11 mouse cellular contexts compared by ENCODE assay signal in genomic region chr6:119491006-119491405, GRCm38 (mm10). TPM values are rescaled to one million over a fixed set of nuclear protein-coding genes. Genes with fewer than 3 reads are reported as not detected.
DNase-seq lines count a peak whose midpoint lies in the region; ATAC-seq lines count a peak whose summit lies in the region.
"Had no signal": no experiment of that assay in that cellular context is flagged by ENCODE, and none has a peak within 500 bp of the region (broad histone marks: within the 10 kb centered on the region; RNA-seq: fewer than 3 reads in every experiment).

No protein-coding gene starts in this region.

- ATAC-seq in kidney, embryonic 14.5 days (ENCODE audit: low FRiP score, low TSS enrichment), result no peak
- 0 out of 2 replicates have a peak, but pooled peaks have one; percentile 6 for ATAC-seq in midbrain, embryonic 16.5 days
- no peak for ATAC-seq in activated CD4-positive, CD25-positive, alpha-beta regulatory T cell, adult 4 months

- H3K4me1 ChIP-seq in kidney, embryonic 14.5 days (ENCODE audit: control insufficient read depth, insufficient read depth, low read length), result peaks cover 3% of the 10 kb centered on the region; the same call in 1 of the 2 replicates
- H3K4me1 ChIP-seq in forebrain, embryonic 10.5 days, result peaks cover 53% of the 10 kb centered on the region
- peaks cover 37% of the 10 kb centered on the region for H3K4me1 ChIP-seq in hindbrain, embryonic 10.5 days (replicated peaks)
- peaks cover 12% of the 10 kb centered on the region for H3K4me1 ChIP-seq in midbrain, embryonic 16.5 days (ENCODE audit: control insufficient read depth, insufficient read depth, low read length)

- WGBS in kidney, embryonic 14.5 days, result 44% methylated on average over 11 of the region's 11 CpGs
- WGBS in forebrain, embryonic 10.5 days, result 14% methylated on average over 11 of the region's 11 CpGs
- WGBS in hindbrain, embryonic 10.5 days, result 26% methylated on average over 11 of the region's 11 CpGs
- WGBS in midbrain, embryonic 16.5 days, result 9% methylated on average over 11 of the region's 11 CpGs

- intact Hi-C loops in left cerebral cortex, postnatal 14 days (cut with DNase I), result loop anchor here (2.0 to 10.0 kb wide), 2 partner anchors 218 to 274 kb away; no protein-coding TSS in a partner anchor

- no peak for DNase-seq in kidney, postnatal 14 days
- DNase-seq in forebrain, embryonic 10.5 days (ENCODE audit: extremely low spot score, low spot score), result no peak
- DNase-seq in hindbrain, embryonic 10.5 days (ENCODE audit: low spot score), result peak; percentile 20
- no peak for DNase-seq in thymus, postnatal 10 days (ENCODE audit: low spot score in 2 of 2)
- no peak for DNase-seq in left cerebral cortex, postnatal 14 days (ENCODE audit: low spot score in 2 of 2)
- DNase-seq: cerebellum, postnatal 36 days; left cerebral cortex, postnatal 4 days; lung, postnatal 10 days had no signal

- H3K9ac ChIP-seq in kidney, embryonic 14.5 days (ENCODE audit: low read depth, low read length), result peak overlapping the region; percentile 14; the same call in 1 of the 2 replicates
- H3K9ac ChIP-seq in midbrain, embryonic 16.5 days (ENCODE audit: low read depth, low read length), result peak overlapping the region; percentile 35

- H3K4me2 ChIP-seq in kidney, embryonic 14.5 days (replicated peaks; ENCODE audit: low read depth, low read length), result no peak overlapping the region
- H3K4me2 ChIP-seq in midbrain, embryonic 16.5 days (ENCODE audit: low read length), result peak overlapping the region; percentile 39

- H3K27me3 ChIP-seq in kidney, embryonic 14.5 days (ENCODE audit: control insufficient read depth, insufficient read depth, low read length), result no peaks in the 10 kb centered on the region
- H3K27me3 ChIP-seq in forebrain, embryonic 10.5 days (ENCODE audit: poor library complexity, severe bottlenecking), result no peaks in the 10 kb centered on the region
- no peaks in the 10 kb centered on the region for H3K27me3 ChIP-seq in hindbrain, embryonic 10.5 days (ENCODE audit: insufficient read depth, poor library complexity, severe bottlenecking)
- no peaks in the 10 kb centered on the region for H3K27me3 ChIP-seq in midbrain, embryonic 16.5 days (ENCODE audit: control insufficient read depth, insufficient read depth, low read depth, low read length)

- no peaks in the 10 kb centered on the region for H3K36me3 ChIP-seq in kidney, embryonic 14.5 days (ENCODE audit: control insufficient read depth, insufficient read depth, low read length)
- H3K36me3 ChIP-seq in forebrain, embryonic 10.5 days (replicated peaks), result peaks cover 18% of the 10 kb centered on the region
- no peaks in the 10 kb centered on the region for H3K36me3 ChIP-seq in hindbrain, embryonic 10.5 days
- H3K36me3 ChIP-seq in midbrain, embryonic 16.5 days (ENCODE audit: control insufficient read depth, insufficient read depth, low read length), result no peaks in the 10 kb centered on the region

- no peaks in the 10 kb centered on the region for H3K9me3 ChIP-seq in kidney, embryonic 14.5 days (ENCODE audit: control insufficient read depth, low read length)
- peaks cover 3% of the 10 kb centered on the region; the same call in 1 of the 2 replicates for H3K9me3 ChIP-seq in forebrain, embryonic 10.5 days
- no peaks in the 10 kb centered on the region for H3K9me3 ChIP-seq in hindbrain, embryonic 10.5 days
- H3K9me3 ChIP-seq in midbrain, embryonic 16.5 days (replicated peaks; ENCODE audit: control insufficient read depth, low read length, poor library complexity, severe bottlenecking), result no peaks in the 10 kb centered on the region

- H3K4me3 ChIP-seq in kidney, embryonic 14.5 days (ENCODE audit: low read length), result no peak overlapping the region
- H3K4me3 ChIP-seq in forebrain, embryonic 10.5 days, result peak overlapping the region; percentile 29
- 0 out of 2 replicates have a peak overlapping the region, but pooled peaks have one; percentile 14 for H3K4me3 ChIP-seq in hindbrain, embryonic 10.5 days
- H3K4me3 ChIP-seq in midbrain, embryonic 16.5 days (ENCODE audit: low read depth, low read length), result 0 out of 2 replicates have a peak overlapping the region, but pooled peaks have one; percentile 6

- no peak overlapping the region for H3K27ac ChIP-seq in kidney, embryonic 14.5 days (ENCODE audit: low read depth, low read length)
- H3K27ac ChIP-seq in forebrain, embryonic 10.5 days, result peak overlapping the region; percentile 87
- H3K27ac ChIP-seq in hindbrain, embryonic 10.5 days, result peak overlapping the region; percentile 79
- H3K27ac ChIP-seq in midbrain, embryonic 16.5 days (ENCODE audit: low read length), result no peak overlapping the region

RNA-seq across cellular contexts. Expression of gene Fbxl14, which starts 11.5 kb away (rescaled TPM):
- polyA plus RNA-seq in kidney, embryonic 14.5 days (2014; fragmentation: Nextera tagmentation; extraction: Ambion mirVana), result 7.2 and 9.6 TPM in 2 replicates
- 3.5 and 3.6 TPM in 2 replicates for polyA plus RNA-seq in forebrain, embryonic 10.5 days (2016; fragmentation: Nextera tagmentation; extraction: Ambion mirVana)
- polyA plus RNA-seq in hindbrain, embryonic 10.5 days (2016; fragmentation: Nextera tagmentation; extraction: Ambion mirVana), result 3.1 and 3.4 TPM in 2 replicates
- polyA plus RNA-seq in midbrain, embryonic 16.5 days (2015; fragmentation: Nextera tagmentation; extraction: Ambion mirVana), result 2.0 and 2.5 TPM in 2 replicates
- 10 to 100 TPM; 13.2 to 15.8 TPM for polyA plus RNA-seq in activated CD4-positive, CD25-positive, alpha-beta regulatory T cell, adult 4 months (2017; shearing (Covaris generic))
- total RNA-seq in left cerebral cortex, postnatal 14 days (2021), result 10 to 100 TPM; 25.3 to 26.8 TPM

RNA-seq across cellular contexts. Expression of gene Wnt5b, which starts 53.1 kb away (rescaled TPM):
- 10.9 and 11.0 TPM in 2 replicates for polyA plus RNA-seq in kidney, embryonic 14.5 days (2014; fragmentation: Nextera tagmentation; extraction: Ambion mirVana)
- polyA plus RNA-seq in forebrain, embryonic 10.5 days (2016; fragmentation: Nextera tagmentation; extraction: Ambion mirVana), result 19.3 and 23.9 TPM in 2 replicates
- 7.9 and 8.8 TPM in 2 replicates for polyA plus RNA-seq in hindbrain, embryonic 10.5 days (2016; fragmentation: Nextera tagmentation; extraction: Ambion mirVana)
- polyA plus RNA-seq in midbrain, embryonic 16.5 days (2015; fragmentation: Nextera tagmentation; extraction: Ambion mirVana), result 0.70 and 1.6 TPM in 2 replicates
- not detected for polyA plus RNA-seq in activated CD4-positive, CD25-positive, alpha-beta regulatory T cell, adult 4 months (2017; shearing (Covaris generic))
- total RNA-seq in left cerebral cortex, postnatal 14 days (2021), result 1 to 10 TPM; 1.4 to 1.5 TPM

Comparison
In these comparisons a context has a peak if more than half of its experiments do, and no peak if none do; other contexts are left out.
1. H3K27ac ChIP-seq: peak in forebrain, embryonic 10.5 days (single experiment) and hindbrain, embryonic 10.5 days (single experiment); none in kidney, embryonic 14.5 days (single experiment) and midbrain, embryonic 16.5 days (single experiment).